Mouse (Mus musculus) heart, embryonic 15.5 days (tissue): ENCODE results near the gene Tomm20l. TPM values are rescaled to one million over a fixed set of nuclear protein-coding genes. Genes with fewer than 3 reads are reported as not detected.
"Not testable (repeated sequence)": the region's sequence is repeated elsewhere in the genome, so short reads cannot be mapped to it uniquely, and the experiment has no call there.

Source experiments
- ATAC-seq: fragments of 200-750 bp; cut with Nextera tagmentation; replicated peaks from 2 replicates; pipeline ENCODE4 v1.8.0; 2017; ENCODE audit warnings: low read depth, moderate TSS enrichment; ENCODE audit not compliant: insufficient number of reproducible peaks, insufficient read depth, low FRiP score
- H3K27ac ChIP-seq: fragments of 300-500 bp; sonication (generic); 2 replicates; pipeline ENCODE4 v1.5.1; 2015; ENCODE audit warnings: mild to moderate bottlenecking, inconsistent platforms
- H3K27me3 ChIP-seq: fragments of 300-500 bp; sonication (generic); 2 replicates; pipeline ENCODE4 v1.6.1; 2015; ENCODE audit warnings: inconsistent platforms
- H3K36me3 ChIP-seq: fragments of 300-500 bp; sonication (generic); 2 replicates; pipeline ENCODE4 v1.6.1; 2015; ENCODE audit warnings: mild to moderate bottlenecking, inconsistent platforms
- H3K4me1 ChIP-seq: fragments of 300-500 bp; sonication (generic); replicated peaks from 2 replicates; pipeline ENCODE4 v1.6.1; 2015; ENCODE audit warnings: inconsistent platforms
- H3K4me2 ChIP-seq: fragments of 300-500 bp; sonication (generic); 2 replicates; pipeline ENCODE4 v1.6.1; 2015; ENCODE audit warnings: inconsistent platforms, mild to moderate bottlenecking, moderate library complexity
- H3K4me3 ChIP-seq: fragments of 300-500 bp; sonication (generic); 2 replicates; pipeline ENCODE4 v1.5.1; 2015; ENCODE audit warnings: mild to moderate bottlenecking, inconsistent platforms
- H3K9ac ChIP-seq: fragments of 300-500 bp; sonication (generic); 2 replicates; pipeline ENCODE4 v1.6.1; 2015; ENCODE audit warnings: mild to moderate bottlenecking, inconsistent platforms
- H3K9me3 ChIP-seq: fragments of 300-500 bp; sonication (generic); replicated peaks from 2 replicates; pipeline ENCODE4 v1.6.1; 2016; ENCODE audit warnings: inconsistent platforms
- WGBS: fragments of 180-500 bp; shearing (Covaris S2); methylation state at CpG from one replicate; pipeline ENCODE4 v1.1.7; 2015; ENCODE audit warnings: mixed read lengths; 5-methylcytosine and 5-hydroxymethylcytosine counted together
- polyA plus RNA-seq: library from polyadenylated mRNA; unstranded; fragments of >200 nt; fragmentation: Nextera tagmentation; extraction: Ambion mirVana; gene quantifications from 2 replicates; pipeline ENCODE4 v1.2.1, GENCODE M21; 2015

Gene Tomm20l
- polyA plus RNA-seq, result 0.25 TPM in 1 of 2 replicates, not detected in the other

DNA sequence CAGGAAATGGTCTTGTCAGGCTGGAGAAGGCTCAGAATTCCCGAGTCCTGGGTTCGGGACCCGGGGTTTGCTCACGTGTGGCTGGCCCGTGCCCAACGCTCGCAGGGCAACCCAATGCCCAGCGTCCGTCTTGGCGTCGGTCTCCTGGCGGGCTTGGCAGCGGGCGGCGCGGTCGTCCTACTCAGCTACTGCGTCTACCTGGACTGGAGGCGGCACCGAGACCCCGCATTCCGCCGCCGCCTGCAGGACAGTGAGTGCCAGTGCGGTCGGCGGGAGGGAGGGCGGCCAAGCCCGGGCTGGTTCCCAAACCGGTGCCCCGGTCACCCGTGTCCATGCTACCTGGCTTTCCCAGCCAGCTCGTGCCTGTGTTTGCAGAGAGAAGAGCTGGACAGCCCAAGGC lies at the start of gene Tomm20l:
Gene Tomm20l, plus strand, starts transcription at position 98 of the 400 bp plus-strand sequence.
- H3K9ac ChIP-seq, result peak within 1 kb of the TSS; percentile 18; the same call in 1 of the 2 replicates
- peak within 1 kb of the TSS; percentile 36 for H3K4me3 ChIP-seq
- H3K4me1 ChIP-seq, result peaks cover 26% of the 10 kb centered on the region
- H3K4me2 ChIP-seq, result peak within 1 kb of the TSS; percentile 66
- 10% methylated on average over 33 of the region's 33 CpGs for WGBS
- ATAC-seq, result no peak
- no peaks in the 10 kb centered on the region for H3K27me3 ChIP-seq
- no peak within 1 kb of the TSS for H3K27ac ChIP-seq
- H3K36me3 ChIP-seq, result no peaks in the 10 kb centered on the region
- H3K9me3 ChIP-seq, result no peaks in the 10 kb centered on the region

DNA sequence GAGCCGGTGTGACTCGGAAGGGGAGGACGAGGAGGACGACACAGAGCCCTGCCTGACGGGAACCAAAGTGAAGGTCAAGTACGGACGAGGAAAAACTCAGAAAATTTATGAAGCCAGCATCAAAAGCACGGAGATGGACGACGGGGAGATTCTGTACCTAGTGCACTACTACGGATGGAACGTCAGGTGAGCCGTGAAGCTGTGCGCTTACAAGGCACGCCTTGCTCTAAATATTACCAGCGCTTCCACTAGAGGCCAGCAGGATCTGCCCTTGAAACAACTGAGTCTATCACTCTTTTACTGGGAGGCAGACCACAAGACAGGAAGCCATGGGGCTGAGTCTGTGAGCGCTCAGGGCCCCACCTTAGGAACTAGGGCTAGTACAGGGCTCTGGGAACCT lies 41.4 kb upstream of the Tomm20l start:
- no peak overlapping the region for H3K27ac ChIP-seq
- 91% methylated on average over 17 of the region's 17 CpGs for WGBS
- H3K4me2 ChIP-seq, result no peak overlapping the region
- H3K4me1 ChIP-seq, result no peaks in the 10 kb centered on the region
- H3K9ac ChIP-seq, result no peak overlapping the region
- no peaks in the 10 kb centered on the region for H3K9me3 ChIP-seq
- H3K4me3 ChIP-seq, result no peak overlapping the region
- ATAC-seq, result no peak
- H3K27me3 ChIP-seq, result no peaks in the 10 kb centered on the region
- peaks cover 69% of the 10 kb centered on the region for H3K36me3 ChIP-seq

DNA sequence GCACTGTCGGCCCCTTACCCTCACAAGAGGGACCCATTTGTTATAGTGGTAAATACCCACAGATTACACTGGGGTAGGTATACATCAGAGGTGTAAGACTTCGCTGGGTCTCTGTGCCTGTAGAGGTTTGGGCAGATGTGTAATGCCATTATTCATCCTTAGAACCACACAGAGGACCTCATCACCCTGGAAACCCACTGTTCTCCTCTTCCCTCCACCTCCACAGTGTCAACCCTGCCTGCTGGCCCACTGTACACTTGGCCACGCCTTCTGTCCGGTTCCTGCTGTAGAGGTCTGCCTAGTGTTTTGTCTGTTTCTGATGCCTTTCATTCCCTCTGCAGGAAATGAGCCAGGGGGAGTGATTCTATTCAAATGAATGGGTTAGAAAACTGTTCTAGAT lies 39.2 kb upstream of the Tomm20l start:
- Histone ChIP-seq H3K9ac (no peak overlapping the region), H3K4me2 (no peak overlapping the region), H3K27ac (no peak overlapping the region), H3K27me3 (no peaks in the 10 kb centered on the region), H3K4me1 (no peaks in the 10 kb centered on the region), H3K4me3 (no peak overlapping the region), H3K36me3 (peaks cover 83% of the 10 kb centered on the region), H3K9me3 (no peaks in the 10 kb centered on the region)
- ATAC-seq, result no peak
- WGBS, result 84% methylated on average over 4 of the region's 4 CpGs

DNA sequence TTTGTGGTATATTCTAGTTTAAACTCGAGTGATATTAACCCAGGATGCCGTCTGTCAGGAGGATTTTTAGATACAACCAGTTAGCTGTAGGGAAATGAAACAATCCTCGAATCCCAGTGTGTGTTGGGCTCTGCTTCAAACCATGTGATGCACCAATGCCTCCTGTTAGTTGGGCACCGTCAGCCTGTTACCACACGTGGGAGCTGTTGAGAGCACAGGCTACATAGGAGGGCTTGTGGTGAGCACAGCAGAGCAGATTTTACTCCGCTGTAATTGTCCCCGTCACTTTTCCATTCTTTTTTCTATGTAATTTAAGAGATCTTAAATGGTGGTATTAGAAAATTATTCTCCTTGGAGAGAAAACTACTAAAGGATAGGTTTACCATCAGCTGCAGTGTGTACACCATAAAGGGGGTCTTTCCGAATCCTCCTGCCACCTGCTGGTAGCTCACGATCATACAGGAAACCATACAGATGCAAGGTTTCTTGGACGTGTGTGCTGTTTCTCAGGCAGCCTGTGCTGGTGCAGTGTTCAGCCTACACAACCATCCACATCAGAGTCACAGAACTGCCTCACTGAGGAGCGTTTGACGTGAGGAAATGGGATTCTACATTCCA lies 38.0 kb upstream of the Tomm20l start:
- 0 out of 2 replicates have a peak, but pooled peaks have one; percentile 47 for ATAC-seq
- Histone ChIP-seq H3K4me1 (no peaks in the 10 kb centered on the region), H3K27me3 (no peaks in the 10 kb centered on the region), H3K4me2 (no peak overlapping the region), H3K27ac (no peak overlapping the region), H3K4me3 (no peak overlapping the region), H3K9me3 (no peaks in the 10 kb centered on the region), H3K36me3 (peaks cover 71% of the 10 kb centered on the region), H3K9ac (no peak overlapping the region)
- WGBS, result 59% methylated on average over 12 of the region's 12 CpGs

DNA sequence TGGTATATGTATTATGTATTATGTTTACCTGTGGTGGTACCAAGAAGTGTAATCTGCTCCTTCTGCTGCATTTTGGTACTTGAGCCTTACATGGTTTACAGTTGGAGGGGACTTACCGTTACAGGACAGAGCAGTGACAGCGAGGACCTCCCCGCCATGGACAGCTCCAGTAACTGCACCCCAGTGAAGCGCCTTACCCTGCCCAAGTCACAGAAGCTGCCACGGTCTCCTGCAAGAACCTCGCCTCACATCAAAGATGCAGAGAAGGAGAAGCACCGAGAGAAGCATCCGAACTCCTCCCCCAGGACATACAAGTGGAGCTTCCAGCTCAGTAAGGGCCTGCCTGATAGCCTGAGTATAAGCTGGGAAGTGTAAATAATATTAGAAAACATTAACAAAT lies 24.9 kb upstream of the Tomm20l start:
- ATAC-seq, result no peak
- Histone ChIP-seq H3K9ac (no peak overlapping the region), H3K4me2 (no peak overlapping the region), H3K27me3 (no peaks in the 10 kb centered on the region), H3K9me3 (no peaks in the 10 kb centered on the region), H3K36me3 (peaks cover 17% of the 10 kb centered on the region), H3K4me3 (no peak overlapping the region), H3K27ac (no peak overlapping the region), H3K4me1 (no peaks in the 10 kb centered on the region)
- WGBS, result 92% methylated on average over 8 of the region's 8 CpGs

DNA sequence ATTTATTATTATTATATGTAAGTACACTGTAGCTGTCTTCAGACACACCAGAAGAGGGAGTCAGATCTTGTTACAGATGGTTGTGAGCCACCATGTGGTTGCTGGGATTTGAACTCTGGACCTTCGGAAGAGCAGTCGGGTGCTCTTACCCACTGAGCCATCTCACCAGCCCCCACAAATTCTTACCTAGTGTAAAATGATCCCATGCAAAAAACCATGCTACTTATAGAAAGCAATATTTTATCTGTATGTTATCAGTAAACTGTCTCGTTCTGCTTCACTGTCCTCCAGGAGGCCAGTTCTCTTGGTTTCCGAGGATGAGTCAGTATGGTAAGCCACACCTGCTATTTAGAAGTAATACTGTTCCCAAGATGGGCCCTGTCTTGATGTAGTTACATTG lies 7.0 kb upstream of the Tomm20l start:
- H3K9me3 ChIP-seq, H3K36me3 ChIP-seq, H3K4me2 ChIP-seq, ATAC-seq, H3K9ac ChIP-seq, H3K27ac ChIP-seq, H3K27me3 ChIP-seq, H3K4me3 ChIP-seq, H3K4me1 ChIP-seq: not testable (repeated sequence)
- 75% methylated on average over 4 of the region's 4 CpGs for WGBS

DNA sequence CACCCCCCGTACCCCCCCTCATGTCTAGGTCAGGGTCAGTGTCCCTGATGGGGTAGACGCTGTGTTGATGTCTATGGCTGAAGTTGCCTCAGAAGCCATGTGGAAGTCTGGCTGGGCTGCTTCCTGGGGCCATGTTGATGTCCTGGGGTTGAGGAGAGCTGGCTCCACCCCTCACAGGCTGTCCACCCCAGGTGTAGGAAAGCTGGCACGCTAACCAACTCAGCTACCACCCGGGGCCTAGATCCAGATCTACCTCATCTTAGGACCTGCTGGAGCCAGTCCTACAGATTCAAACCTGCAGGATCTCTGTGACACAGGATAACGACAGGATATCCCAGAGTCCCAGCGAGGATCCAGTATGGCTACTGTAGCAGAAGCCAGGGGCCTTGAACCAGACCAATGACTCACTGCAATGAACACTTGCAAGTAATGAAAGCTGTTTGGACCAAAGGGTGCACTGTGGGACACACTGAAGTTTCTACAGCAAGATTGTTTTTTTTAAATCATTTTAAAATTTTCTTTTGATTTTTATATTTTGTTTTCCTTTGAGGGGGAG lies 3.9 kb upstream of the Tomm20l start:
- Histone ChIP-seq H3K9me3 (no peaks in the 10 kb centered on the region), H3K4me3 (no peak overlapping the region), H3K4me2 (no peak overlapping the region), H3K27ac (no peak overlapping the region), H3K9ac (no peak overlapping the region), H3K27me3 (no peaks in the 10 kb centered on the region), H3K4me1 (peaks cover 7% of the 10 kb centered on the region), H3K36me3 (no peaks in the 10 kb centered on the region)
- ATAC-seq, result no peak
- WGBS, result 85% methylated on average over 6 of the region's 6 CpGs

DNA sequence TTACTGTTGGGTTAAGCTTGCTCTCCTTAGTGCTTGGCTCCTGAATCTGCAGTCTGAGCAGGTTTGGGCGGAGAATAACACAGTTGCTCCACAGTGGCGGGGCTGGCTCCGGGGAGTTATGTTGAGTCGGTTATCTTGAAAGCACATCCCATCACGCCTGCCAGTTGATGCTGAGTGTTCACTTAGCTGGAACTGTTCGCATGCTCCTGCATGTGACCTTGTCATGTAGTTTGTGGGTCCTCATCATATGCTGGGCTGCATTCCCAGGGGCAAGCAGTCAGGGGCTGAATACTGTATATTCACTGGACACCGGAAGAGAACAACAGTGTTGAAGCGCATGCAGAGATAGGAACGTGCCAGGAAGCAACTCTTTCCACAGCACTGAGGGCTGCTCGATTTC lies 1.8 kb downstream of the Tomm20l start:
- Histone ChIP-seq H3K27ac (peak overlapping the region; percentile 57), H3K4me1 (peaks cover 27% of the 10 kb centered on the region), H3K9ac (no peak overlapping the region), H3K4me3 (peak overlapping the region; percentile 13), H3K36me3 (no peaks in the 10 kb centered on the region), H3K4me2 (peak overlapping the region; percentile 52), H3K9me3 (no peaks in the 10 kb centered on the region), H3K27me3 (no peaks in the 10 kb centered on the region)
- 0 out of 2 replicates have a peak, but pooled peaks have one; percentile 43 for ATAC-seq
- 26% methylated on average over 10 of the region's 10 CpGs for WGBS

DNA sequence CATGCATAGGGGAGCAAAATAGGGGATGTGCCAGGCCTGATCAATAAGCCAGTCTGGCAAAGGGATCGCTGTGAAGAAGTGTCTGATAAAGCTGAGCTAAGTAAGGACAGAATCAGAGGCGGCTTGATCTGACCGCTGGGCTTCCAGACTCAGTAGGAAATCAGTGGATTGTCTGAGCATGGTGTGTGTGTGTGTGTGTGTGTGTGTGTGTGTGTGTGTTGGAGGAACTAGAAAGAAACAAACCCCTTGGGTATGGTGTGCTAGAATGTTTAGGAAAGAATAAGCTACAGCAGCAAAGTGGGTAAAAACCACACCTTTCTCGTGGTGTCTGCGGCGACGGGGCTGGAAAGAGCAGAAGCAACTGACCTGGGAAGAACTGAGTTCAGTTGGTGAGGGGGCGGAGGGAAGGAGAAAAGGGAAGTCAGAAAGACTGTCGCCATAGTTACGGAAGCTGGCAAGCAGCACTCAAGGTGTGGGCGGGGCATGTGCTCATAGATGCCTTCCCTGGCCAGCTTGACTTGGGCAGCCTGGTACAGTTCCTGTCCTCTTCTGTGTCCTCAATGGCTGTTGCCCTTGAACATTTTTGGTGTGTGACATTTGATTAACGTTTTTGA lies 2.6 kb downstream of the Tomm20l start:
- Histone ChIP-seq H3K4me1 (peaks cover 27% of the 10 kb centered on the region), H3K4me2 (peak overlapping the region; percentile 52), H3K27ac (peak overlapping the region; percentile 57), H3K9me3 (no peaks in the 10 kb centered on the region), H3K27me3 (no peaks in the 10 kb centered on the region), H3K36me3 (no peaks in the 10 kb centered on the region), H3K9ac (no peak overlapping the region), H3K4me3 (peak overlapping the region; percentile 13)
- 31% methylated on average over 12 of the region's 12 CpGs for WGBS
- ATAC-seq, result peak; percentile 23; the same call in 1 of the 2 replicates

DNA sequence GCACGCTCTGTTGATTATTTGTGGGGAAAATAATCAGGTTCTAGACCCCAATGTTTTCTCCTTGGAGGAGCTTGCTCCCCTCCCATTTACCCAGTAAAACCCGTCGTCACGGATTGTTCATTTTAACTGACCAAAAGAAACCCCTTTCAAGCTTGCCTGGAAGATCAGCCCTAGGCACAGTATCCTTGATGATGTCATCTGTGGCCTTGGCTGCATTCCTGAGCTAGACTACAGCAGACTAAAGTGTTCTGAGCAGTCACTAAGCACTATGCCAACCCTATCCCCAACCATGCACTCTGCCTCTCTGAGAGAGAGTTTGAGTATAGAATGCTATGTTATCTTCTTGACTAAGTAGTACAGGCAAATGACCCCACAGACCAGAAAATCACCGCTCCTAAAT lies 5.2 kb downstream of the Tomm20l start:
- Histone ChIP-seq H3K4me3 (no peak overlapping the region), H3K9me3 (no peaks in the 10 kb centered on the region), H3K4me2 (no peak overlapping the region), H3K4me1 (peaks cover 23% of the 10 kb centered on the region), H3K27me3 (no peaks in the 10 kb centered on the region), H3K9ac (no peak overlapping the region), H3K36me3 (no peaks in the 10 kb centered on the region), H3K27ac (no peak overlapping the region)
- 77% methylated on average over 5 of the region's 5 CpGs for WGBS
- no peak for ATAC-seq

DNA sequence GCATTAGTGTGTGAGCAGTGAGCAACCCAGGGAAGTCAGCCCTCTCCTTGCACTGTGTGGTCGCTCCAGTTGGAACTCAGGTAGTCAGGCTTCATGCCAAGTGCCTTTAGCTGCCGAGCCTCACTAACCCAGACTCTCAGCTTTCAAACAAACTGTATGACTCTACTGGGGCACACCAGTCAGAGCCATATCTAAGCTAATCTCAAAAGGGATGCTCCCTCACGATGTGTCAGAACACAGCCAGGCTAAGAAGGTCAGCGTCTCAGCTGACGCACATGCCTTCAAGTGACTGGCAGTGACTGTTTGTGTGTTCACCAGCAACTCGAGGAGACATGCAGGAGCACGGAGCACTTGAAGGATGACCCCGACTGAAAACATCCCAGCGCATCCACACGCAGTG lies 11.5 kb downstream of the Tomm20l start:
- Histone ChIP-seq H3K4me1 (no peaks in the 10 kb centered on the region), H3K4me2 (no peak overlapping the region), H3K9me3 (no peaks in the 10 kb centered on the region), H3K27ac (no peak overlapping the region), H3K27me3 (no peaks in the 10 kb centered on the region), H3K9ac (no peak overlapping the region), H3K4me3 (no peak overlapping the region), H3K36me3 (peaks cover 42% of the 10 kb centered on the region)
- WGBS, result 82% methylated on average over 10 of the region's 10 CpGs
- ATAC-seq, result no peak

DNA sequence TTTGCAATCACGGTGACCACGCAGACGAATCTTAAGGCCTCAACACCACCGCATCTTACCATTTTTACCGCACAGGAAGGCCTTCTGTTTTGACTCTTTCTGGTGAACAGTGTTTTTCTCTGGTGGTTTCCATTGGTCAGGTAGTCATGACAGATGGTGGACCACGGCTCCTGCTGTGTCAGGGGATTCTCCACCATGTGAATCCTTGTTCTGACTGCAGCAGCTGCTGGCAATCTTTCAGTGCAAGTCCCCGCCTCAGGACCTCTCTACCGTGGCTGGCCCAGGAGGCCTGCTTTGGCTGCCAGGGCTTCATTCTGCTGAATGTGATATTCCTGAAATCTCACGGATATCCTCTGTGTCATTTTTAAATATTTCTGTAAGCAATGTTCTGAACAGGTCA lies 12.1 kb downstream of the Tomm20l start:
- Histone ChIP-seq H3K36me3 (peaks cover 42% of the 10 kb centered on the region), H3K4me3 (no peak overlapping the region), H3K9ac (no peak overlapping the region), H3K27me3 (no peaks in the 10 kb centered on the region), H3K9me3 (no peaks in the 10 kb centered on the region), H3K4me1 (no peaks in the 10 kb centered on the region), H3K4me2 (no peak overlapping the region), H3K27ac (no peak overlapping the region)
- no peak for ATAC-seq
- 82% methylated on average over 9 of the region's 9 CpGs for WGBS
